7 mouse cellular contexts compared by ENCODE assay signal in the genomic region with DNA sequence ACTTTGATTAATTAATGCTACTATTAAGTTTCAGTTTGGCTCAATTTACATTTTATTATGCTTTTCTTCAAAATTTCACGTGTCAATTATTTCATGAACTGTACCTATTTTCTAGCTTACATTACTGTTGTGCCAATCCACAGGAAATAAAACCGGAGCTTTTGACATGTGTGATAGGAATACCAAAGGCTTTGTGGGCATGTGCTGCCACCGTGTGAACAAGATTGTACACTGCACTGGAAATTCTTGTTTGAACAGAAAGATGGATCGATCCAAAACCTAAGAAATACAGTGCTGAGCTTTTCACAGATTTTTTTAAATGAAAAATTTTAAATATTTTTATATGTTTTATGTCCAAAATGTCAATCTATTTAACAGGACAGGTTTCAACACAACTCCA.
DNase-seq lines count a peak whose midpoint lies in the region; ATAC-seq and TF ChIP-seq lines count a peak whose summit lies in the region.

No protein-coding gene starts in this region.

- whole genome bisulfite sequencing in lung, adult 2 months, result 14% methylated on average over 4 of the region's 4 CpGs
- WGBS in forebrain, embryonic 15.5 days, result 14% methylated on average over 4 of the region's 4 CpGs

- peak; percentile 18 for DNase-seq in lung, postnatal 10 days
- DNase-seq in lung, adult 2 months, result no peak
- peak; percentile 67 for DNase-seq in layer of hippocampus, adult 9-10 months (ENCODE audit: low spot score)
- DNase-seq in right cerebral cortex, adult 2 months (ENCODE audit: low spot score in 2 of 2), result peak; percentile 72 to 80
- no peak for DNase-seq in urinary bladder, postnatal 10 days (ENCODE audit: low spot score)

- no peak overlapping the region for H3K9ac ChIP-seq in forebrain, embryonic 15.5 days (replicated peaks)

- no peak overlapping the region for H3K4me3 ChIP-seq in lung, adult 2 months (replicated peaks; ENCODE audit: extremely low read depth, low read depth, low read length)
- no peak overlapping the region for H3K4me3 ChIP-seq in forebrain, embryonic 15.5 days

- ATAC-seq in cerebellum, adult (ENCODE audit: insufficient number of reproducible peaks, low FRiP score, low TSS enrichment), result peak; percentile 71; the same call in 1 of the 2 replicates
- ATAC-seq in forebrain, embryonic 15.5 days (replicated peaks), result peak; percentile 51; the same call in 1 of the 2 replicates

- no peak overlapping the region for H3K4me2 ChIP-seq in forebrain, embryonic 15.5 days (replicated peaks)

- no peaks in the 10 kb centered on the region for H3K4me1 ChIP-seq in lung, adult 2 months (ENCODE audit: control insufficient read depth, insufficient read depth, low read length)
- H3K4me1 ChIP-seq in forebrain, embryonic 15.5 days, result no peaks in the 10 kb centered on the region

- H3K27ac ChIP-seq in forebrain, embryonic 15.5 days (replicated peaks), result no peak overlapping the region

- TF ChIP-seq POLR2A in lung, adult 2 months (IDR thresholded peaks at IDR 0.05; ENCODE audit: borderline replicate concordance, extremely low read depth, low read depth, low read length), result no peak

- no peak for TF ChIP-seq CTCF in lung, adult 2 months (IDR thresholded peaks at IDR 0.05; ENCODE audit: insufficient read depth, low read length)

- H3K9me3 ChIP-seq in forebrain, embryonic 15.5 days, result no peaks in the 10 kb centered on the region

- no peaks in the 10 kb centered on the region for H3K36me3 ChIP-seq in forebrain, embryonic 15.5 days

- no peaks in the 10 kb centered on the region for H3K27me3 ChIP-seq in forebrain, embryonic 15.5 days

Comparison
In these comparisons a context has a peak if more than half of its experiments do, and no peak if none do; other contexts are left out.
1. DNase-seq: peak in lung, postnatal 10 days (single experiment), layer of hippocampus, adult 9-10 months (single experiment) and right cerebral cortex, adult 2 months (2 of 2); none in lung, adult 2 months (single experiment) and urinary bladder, postnatal 10 days (single experiment).